Mouse (Mus musculus): ENCODE results near the gene Gm7030.
"Not testable (repeated sequence)": the region's sequence is repeated elsewhere in the genome, so short reads cannot be mapped to it uniquely, and the experiment has no call there.

Gm7030 gene

DNA sequence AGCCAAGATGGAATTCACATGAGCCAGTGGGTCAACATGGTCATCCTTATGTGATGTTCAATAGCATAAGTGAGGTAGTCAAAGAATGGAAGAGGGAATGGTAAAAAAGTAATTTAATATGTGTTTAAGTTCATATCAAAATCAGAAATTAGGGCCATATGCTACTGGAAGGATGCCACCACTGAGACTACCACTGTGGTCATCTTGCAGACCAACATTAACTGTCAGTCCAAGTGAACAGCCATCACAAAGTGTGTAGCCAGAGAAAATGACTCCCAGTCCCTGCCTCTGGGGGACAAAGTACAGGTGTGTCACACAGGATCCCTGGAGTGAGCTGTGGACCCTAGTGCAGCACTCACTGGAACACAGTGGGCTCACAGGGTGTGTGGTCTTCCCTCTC, 47.3 kb downstream of the Gm7030 start:
- not testable (repeated sequence) for DNase-seq

DNA sequence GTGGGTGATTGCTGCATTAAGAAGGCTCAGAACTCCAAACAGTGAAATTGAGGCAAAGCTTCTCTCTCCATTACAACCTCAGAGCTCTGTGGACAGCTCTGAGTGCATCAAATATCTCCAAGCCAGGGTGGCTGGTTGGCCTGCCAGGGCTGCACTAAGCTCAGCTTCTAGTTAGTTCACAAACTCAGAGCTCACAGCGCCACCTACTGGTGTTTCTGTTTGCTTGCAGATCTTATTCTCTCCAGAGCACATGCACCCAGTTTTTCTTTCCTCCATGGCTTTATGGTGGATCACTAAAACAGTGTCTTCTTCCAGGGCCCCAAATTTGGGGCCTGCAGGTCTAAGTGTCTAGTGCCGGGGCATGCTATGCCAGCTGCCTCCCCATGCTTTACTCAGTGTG, 68.4 kb downstream of the Gm7030 start:
- DNase-seq, result peak; percentile 49

Measured in cerebellum, adult 11-12 months (tissue).